8 mouse cellular contexts compared by ENCODE assay signal in genomic region chr2:181581016-181581401, GRCm38 (mm10). TPM values are rescaled to one million over a fixed set of nuclear protein-coding genes. Genes with fewer than 3 reads are reported as not detected.
DNase-seq lines count a peak whose midpoint lies in the region; ATAC-seq and TF ChIP-seq lines count a peak whose summit lies in the region.

No protein-coding gene starts in this region.

- H3K27me3 ChIP-seq in Patski, result no peaks in the 10 kb centered on the region
- no peaks in the 10 kb centered on the region for H3K27me3 ChIP-seq in hindbrain, embryonic 13.5 days

- ATAC-seq in Patski, result peak; percentile 75
- ATAC-seq in hindbrain, embryonic 13.5 days (ENCODE audit: low FRiP score), result peak; percentile 81

- peak overlapping the region; percentile 69 for H3K4me2 ChIP-seq in hindbrain, embryonic 13.5 days

- peak overlapping the region; percentile 96 for H3K27ac ChIP-seq in hindbrain, embryonic 13.5 days

- H3K4me3 ChIP-seq in hindbrain, embryonic 13.5 days, result peak overlapping the region; percentile 67

- under 1% methylated on average over 11 of the region's 11 CpGs for WGBS in hindbrain, embryonic 13.5 days

- H3K9ac ChIP-seq in hindbrain, embryonic 13.5 days, result peak overlapping the region; percentile 91

- CTCF ChIA-PET in Patski (lab: Charles Lee), result interaction anchor here (0.7 to 6.9 kb wide), 8 partner anchors 10 to 189 kb away, joined by 3 to 69 read pairs (median 4); partner anchors contain the start of gene Tpd52l2

- in situ Hi-C loops in Patski (cut with MboI; ENCODE audit: low pct_unique_long_range_greater_than_20kb), result loop anchor here (25.0 kb wide), 1 partner anchor 1369 kb away; no protein-coding TSS in a partner anchor

- no peak for TF ChIP-seq CTCF in Patski (IDR thresholded peaks at IDR 0.05)

- peaks cover 34% of the 10 kb centered on the region for H3K36me3 ChIP-seq in hindbrain, embryonic 13.5 days

- peaks cover 56% of the 10 kb centered on the region for H3K4me1 ChIP-seq in hindbrain, embryonic 13.5 days (replicated peaks)

- POLR2A ChIA-PET in Patski (lab: Charles Lee), result interaction anchor here (0.6 to 1.9 kb wide), 7 partner anchors 10 to 186 kb away, joined by 3 to 6 read pairs (median 4); no protein-coding TSS in a partner anchor

- peak; percentile 75 for DNase-seq in Patski (ENCODE audit: low read depth, low spot score)
- peak; percentile 84 to 88 for DNase-seq in cerebellum, postnatal 14 days
- peak; percentile 69 to 70 for DNase-seq in frontal cortex, postnatal 14 days (ENCODE audit: low spot score in 2 of 2)
- peak; percentile 57 to 68 for DNase-seq in layer of hippocampus, postnatal 25 days (ENCODE audit: extremely low spot score in 1 of 2, low spot score in 1 of 2)
- DNase-seq in lung, postnatal 14 days, result peak; percentile 86
- peak; percentile 78 for DNase-seq in ovary, postnatal 36 days (ENCODE audit: low spot score)
- peak; percentile 85 for DNase-seq in thymus, postnatal 25 days

- no peaks in the 10 kb centered on the region for H3K9me3 ChIP-seq in hindbrain, embryonic 13.5 days

RNA-seq across cellular contexts. Expression of gene Uckl1, which starts 3.7 kb away (rescaled TPM):
- 116 TPM for polyA plus RNA-seq in Patski (2021)
- polyA plus RNA-seq in hindbrain, embryonic 13.5 days (2015; fragmentation: Nextera tagmentation; extraction: Ambion mirVana), result 61.3 and 67.1 TPM in 2 replicates
- 10 to 100 TPM; 53.3 to 73.1 TPM for total RNA-seq in layer of hippocampus, postnatal 25 days (2021)

RNA-seq across cellular contexts. Expression of gene Prpf6, which starts 10.7 kb away (rescaled TPM):
- polyA plus RNA-seq in Patski (2021), result 77.4 TPM
- 63.7 and 67.7 TPM in 2 replicates for polyA plus RNA-seq in hindbrain, embryonic 13.5 days (2015; fragmentation: Nextera tagmentation; extraction: Ambion mirVana)
- 10 to 100 TPM; 57.9 to 58.8 TPM for total RNA-seq in layer of hippocampus, postnatal 25 days (2021)

RNA-seq across cellular contexts. Expression of gene Zfp512b, which starts 11.6 kb away (rescaled TPM):
- 63.1 TPM for polyA plus RNA-seq in Patski (2021)
- 68.0 and 74.1 TPM in 2 replicates for polyA plus RNA-seq in hindbrain, embryonic 13.5 days (2015; fragmentation: Nextera tagmentation; extraction: Ambion mirVana)
- total RNA-seq in layer of hippocampus, postnatal 25 days (2021), result 100 to 1,000 TPM in 1 of 2 experiments, 10 to 100 TPM in 1; 82.8 to 114 TPM

RNA-seq across cellular contexts. Expression of gene Samd10, which starts 18.0 kb away (rescaled TPM):
- 22.4 TPM for polyA plus RNA-seq in Patski (2021)
- polyA plus RNA-seq in hindbrain, embryonic 13.5 days (2015; fragmentation: Nextera tagmentation; extraction: Ambion mirVana), result 169 and 175 TPM in 2 replicates
- total RNA-seq in layer of hippocampus, postnatal 25 days (2021), result 10 to 100 TPM; 11.7 to 14.2 TPM

Comparison
In these comparisons a context has a peak if more than half of its experiments do, and no peak if none do; other contexts are left out.
1. Peak in every context shown above with its lines: DNase-seq, ATAC-seq, H3K4me3 ChIP-seq and H3K27ac ChIP-seq.